Mouse (Mus musculus): ENCODE measurements around the gene Dmgdh.

DNA sequence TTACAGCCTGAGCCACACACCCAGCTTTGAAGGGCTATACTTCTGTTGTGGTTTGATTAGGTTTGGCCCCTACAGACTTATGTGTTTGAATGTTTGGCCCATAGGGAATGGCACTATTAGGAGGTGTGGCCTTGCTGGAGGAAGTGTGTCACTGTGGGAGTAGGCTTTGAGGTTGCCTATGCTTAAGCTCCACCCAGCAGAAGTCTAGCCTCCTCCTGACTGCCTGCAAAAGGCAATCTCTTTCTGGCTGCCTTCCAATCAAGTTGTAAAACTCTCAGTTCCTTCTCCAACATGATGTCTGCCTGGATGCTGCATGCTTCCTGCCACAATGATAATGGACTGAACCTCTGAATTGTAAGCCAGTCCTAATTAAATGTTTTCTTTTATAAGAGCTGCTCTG lies 9.1 kb downstream of the Dmgdh start:
- TF ChIP-seq MAX (IDR thresholded peaks at IDR 0.05; ENCODE audit: low read length) (no peak), CHD1 (IDR thresholded peaks at IDR 0.05; ENCODE audit: low read depth, low read length) (no peak), CTCF (IDR thresholded peaks at IDR 0.05 in 2 of 3, conservative IDR thresholded peaks at IDR 0.05 in 1 of 3; ENCODE audit: control insufficient read depth in 1 of 3, insufficient read depth in 1 of 3, low read depth in 2 of 3, low read length in 3 of 3, poor library complexity in 1 of 3, severe bottlenecking in 1 of 3) (no peak), GABPA (IDR thresholded peaks at IDR 0.05; ENCODE audit: low read depth, low read length) (no peak), EP300 (IDR thresholded peaks at IDR 0.05; ENCODE audit: low read depth in 1 of 2, low read length in 2 of 2) (no peak), GATA1 (IDR thresholded peaks at IDR 0.05; ENCODE audit: low read depth, low read length) (no peak), ZKSCAN1 (IDR thresholded peaks at IDR 0.05; ENCODE audit: low read depth, low read length) (no peak), SMC3 (IDR thresholded peaks at IDR 0.05; ENCODE audit: low read depth, low read length) (no peak), POLR2A (IDR thresholded peaks at IDR 0.05; ENCODE audit: control insufficient read depth in 1 of 2, insufficient read depth in 1 of 2, low read depth in 1 of 2, low read length in 2 of 2, poor library complexity in 1 of 2) (no peak), ETS1 (IDR thresholded peaks at IDR 0.05; ENCODE audit: low read depth, low read length) (no peak), ZNF384 (IDR thresholded peaks at IDR 0.05; ENCODE audit: low read depth, low read length) (no peak)

All from MEL (cell line).